Mouse (Mus musculus) ES-E14 (cell line): ENCODE measurements around the gene Chst15.

ENCODE experiments used
- CHD2 ChIP-seq: IDR thresholded peaks from 2 replicates; pipeline ENCODE4 v1.6.1; 2014; ENCODE audit warnings: mild to moderate bottlenecking, low read depth, low read length, inconsistent platforms
- HCFC1 ChIP-seq: IDR thresholded peaks from 2 replicates; pipeline ENCODE4 v1.6.1; 2012; ENCODE audit warnings: low read length, inconsistent platforms, borderline replicate concordance; ENCODE audit not compliant: insufficient read depth
- MAFK ChIP-seq: IDR thresholded peaks from 2 replicates; pipeline ENCODE4 v1.6.1; 2014; ENCODE audit warnings: mild to moderate bottlenecking, low read depth, low read length, inconsistent platforms; ENCODE audit not compliant: insufficient read depth
- ZC3H11A ChIP-seq: IDR thresholded peaks from 2 replicates; pipeline ENCODE4 v1.6.1; 2012; ENCODE audit warnings: low read depth, mild to moderate bottlenecking, inconsistent platforms, low read length, borderline replicate concordance
- ZNF384 ChIP-seq: IDR thresholded peaks from 2 replicates; pipeline ENCODE4 v1.6.1; 2012; ENCODE audit warnings: low read depth, low read length, inconsistent platforms

GRCm38 (mm10) chr7:132343900-132344299, 26.9 kb upstream of the Chst15 start:
- TF ChIP-seq ZC3H11A (no peak), MAFK (no peak), HCFC1 (no peak), ZNF384 (no peak), CHD2 (no peak)
